Mouse (Mus musculus) lung, embryonic 16.5 days (tissue): ENCODE data around the gene Smg5. TPM values are rescaled to one million over a fixed set of nuclear protein-coding genes. Genes with fewer than 3 reads are reported as not detected.
A peak's percentile ranks its signal among the peaks of the same experiment; 100 is the strongest.

ENCODE experiments used
- ATAC-seq: fragments of 200-750 bp; cut with Nextera tagmentation; 2 replicates; pipeline ENCODE4 v1.8.0; 2017; ENCODE audit warnings: low read depth, mild to moderate bottlenecking, moderate library complexity
- H3K27ac ChIP-seq: fragments of 300-500 bp; sonication (generic); 2 replicates; pipeline ENCODE4 v1.5.1; 2014; ENCODE audit warnings: mild to moderate bottlenecking, control low read depth, low read length
- H3K27me3 ChIP-seq: fragments of 300-500 bp; sonication (generic); 2 replicates; pipeline ENCODE4 v1.6.1; 2014; ENCODE audit warnings: low read depth, low read length, mixed read lengths; ENCODE audit not compliant: control insufficient read depth, insufficient read depth
- H3K36me3 ChIP-seq: fragments of 300-500 bp; sonication (generic); 2 replicates; pipeline ENCODE4 v1.6.1; 2014; ENCODE audit warnings: low read length; ENCODE audit not compliant: control insufficient read depth, insufficient read depth
- H3K4me1 ChIP-seq: fragments of 300-500 bp; sonication (generic); replicated peaks from 2 replicates; pipeline ENCODE4 v1.6.1; 2014; ENCODE audit warnings: low read length, mixed read lengths; ENCODE audit not compliant: control insufficient read depth, insufficient read depth
- H3K4me2 ChIP-seq: fragments of 300-500 bp; sonication (generic); 2 replicates; pipeline ENCODE4 v1.6.1; 2014; ENCODE audit warnings: low read depth, low read length, control low read depth
- H3K4me3 ChIP-seq: fragments of 300-500 bp; sonication (generic); 2 replicates; pipeline ENCODE4 v1.5.1; 2014; ENCODE audit warnings: mild to moderate bottlenecking, low read length, control low read depth
- H3K9ac ChIP-seq: fragments of 300-500 bp; sonication (generic); 2 replicates; pipeline ENCODE4 v1.6.1; 2014; ENCODE audit warnings: low read length, control low read depth
- H3K9me3 ChIP-seq: fragments of 300-500 bp; sonication (generic); 2 replicates; pipeline ENCODE4 v1.6.1; 2016; ENCODE audit warnings: low read length; ENCODE audit not compliant: control insufficient read depth
- WGBS: fragments of 180-500 bp; shearing (Covaris S2); extraction: QIAGEN DNeasy Blood & Tissue Kit; methylation state at CpG from one replicate; pipeline ENCODE4 v1.1.7; 2014; 5-methylcytosine and 5-hydroxymethylcytosine counted together
- polyA plus RNA-seq: library from polyadenylated mRNA; unstranded; fragments of >200 nt; fragmentation: Nextera tagmentation; extraction: Ambion mirVana; gene quantifications from 2 replicates; pipeline ENCODE4 v1.2.1, GENCODE M21; 2015

Smg5 gene
- polyA plus RNA-seq, 1 experiment from 2014 or later = 46.6 TPM

- no peak overlapping the region for H3K4me3 ChIP-seq
- no peak overlapping the region for H3K27ac ChIP-seq
- no peak overlapping the region for H3K9ac ChIP-seq
- no peak for ATAC-seq
- H3K9me3 ChIP-seq = no peaks in the 10 kb centered on the region
- peaks cover 16% of the 10 kb centered on the region for H3K4me1 ChIP-seq
- WGBS = 58% methylated on average over 3 of the region's 3 CpGs
- H3K27me3 ChIP-seq = no peaks in the 10 kb centered on the region
- H3K4me2 ChIP-seq = no peak overlapping the region
- H3K36me3 ChIP-seq = peaks cover 24% of the 10 kb centered on the region
Observed at GRCm38 (mm10) chr3:88339006-88339405, 2.9 kb downstream of the Smg5 start.

GRCm38 (mm10) chr3:88350732-88351131 is 14.7 kb downstream of the Smg5 start:
- no peak for ATAC-seq
- H3K27me3 ChIP-seq = no peaks in the 10 kb centered on the region
- peaks cover 81% of the 10 kb centered on the region for H3K36me3 ChIP-seq
- WGBS = 77% methylated on average over 13 of the region's 13 CpGs
- no peak overlapping the region for H3K27ac ChIP-seq
- H3K4me1 ChIP-seq = no peaks in the 10 kb centered on the region
- no peak overlapping the region for H3K9ac ChIP-seq
- no peaks in the 10 kb centered on the region for H3K9me3 ChIP-seq
- no peak overlapping the region for H3K4me2 ChIP-seq
- H3K4me3 ChIP-seq = no peak overlapping the region

GRCm38 (mm10) chr3:88352907-88353306 is 16.8 kb downstream of the Smg5 start:
- ATAC-seq = 0 out of 2 replicates have a peak, but pooled peaks have one; percentile 20
- Histone ChIP-seq H3K27me3 (no peaks in the 10 kb centered on the region), H3K4me3 (no peak overlapping the region), H3K36me3 (peaks cover 77% of the 10 kb centered on the region), H3K9ac (no peak overlapping the region), H3K9me3 (no peaks in the 10 kb centered on the region), H3K4me1 (no peaks in the 10 kb centered on the region), H3K27ac (no peak overlapping the region), H3K4me2 (no peak overlapping the region)
- 85% methylated on average over 9 of the region's 9 CpGs for WGBS

- Histone ChIP-seq H3K4me1 (no peaks in the 10 kb centered on the region), H3K9ac (no peak overlapping the region), H3K27me3 (no peaks in the 10 kb centered on the region), H3K4me3 (no peak overlapping the region), H3K9me3 (no peaks in the 10 kb centered on the region), H3K4me2 (no peak overlapping the region), H3K36me3 (peaks cover 78% of the 10 kb centered on the region), H3K27ac (no peak overlapping the region)
- 88% methylated on average over 8 of the region's 8 CpGs for WGBS
- ATAC-seq = no peak
Observed at GRCm38 (mm10) chr3:88354396-88355165, 18.5 kb downstream of the Smg5 start.

- no peaks in the 10 kb centered on the region for H3K9me3 ChIP-seq
- H3K4me3 ChIP-seq = no peak overlapping the region
- peaks cover 62% of the 10 kb centered on the region for H3K36me3 ChIP-seq
- H3K27ac ChIP-seq = no peak overlapping the region
- 74% methylated on average over 5 of the region's 5 CpGs for whole genome bisulfite sequencing
- no peak overlapping the region for H3K9ac ChIP-seq
- no peak overlapping the region for H3K4me2 ChIP-seq
- H3K27me3 ChIP-seq = no peaks in the 10 kb centered on the region
- peaks cover 9% of the 10 kb centered on the region for H3K4me1 ChIP-seq
- no peak for ATAC-seq
Observed at GRCm38 (mm10) chr3:88359584-88359983, 23.5 kb downstream of the Smg5 start.

- H3K27me3 ChIP-seq = no peaks in the 10 kb centered on the region; the same call in 1 of the 2 replicates
- H3K36me3 ChIP-seq = peaks cover 59% of the 10 kb centered on the region
- ATAC-seq = no peak
- peaks cover 13% of the 10 kb centered on the region for H3K4me1 ChIP-seq
- no peak overlapping the region for H3K9ac ChIP-seq
- no peak overlapping the region for H3K4me3 ChIP-seq
- 60% methylated on average over 3 of the region's 3 CpGs for WGBS
- no peaks in the 10 kb centered on the region for H3K9me3 ChIP-seq
- H3K4me2 ChIP-seq = no peak overlapping the region
- no peak overlapping the region for H3K27ac ChIP-seq
Observed at GRCm38 (mm10) chr3:88359989-88360388, 23.9 kb downstream of the Smg5 start.

GRCm38 (mm10) chr3:88361096-88361495 is 25.0 kb downstream of the Smg5 start:
- H3K27me3 ChIP-seq = peaks cover 7% of the 10 kb centered on the region
- WGBS = 64% methylated on average over 6 of the region's 6 CpGs
- H3K4me1 ChIP-seq = peaks cover 13% of the 10 kb centered on the region
- no peak overlapping the region for H3K9ac ChIP-seq
- H3K4me3 ChIP-seq = no peak overlapping the region
- no peak for ATAC-seq
- no peaks in the 10 kb centered on the region for H3K9me3 ChIP-seq
- no peak overlapping the region for H3K4me2 ChIP-seq
- H3K36me3 ChIP-seq = peaks cover 47% of the 10 kb centered on the region
- no peak overlapping the region for H3K27ac ChIP-seq

- no peak overlapping the region for H3K27ac ChIP-seq
- H3K4me2 ChIP-seq = no peak overlapping the region
- no peak overlapping the region for H3K9ac ChIP-seq
- peaks cover 41% of the 10 kb centered on the region for H3K36me3 ChIP-seq
- 82% methylated on average over 2 of the region's 2 CpGs for WGBS
- H3K4me1 ChIP-seq = peaks cover 13% of the 10 kb centered on the region
- H3K4me3 ChIP-seq = no peak overlapping the region
- peaks cover 8% of the 10 kb centered on the region for H3K27me3 ChIP-seq
- H3K9me3 ChIP-seq = no peaks in the 10 kb centered on the region
- no peak for ATAC-seq
Observed at GRCm38 (mm10) chr3:88361612-88362313, 25.7 kb downstream of the Smg5 start.

GRCm38 (mm10) chr3:88363700-88364099 is 27.6 kb downstream of the Smg5 start:
- 48% methylated on average over 4 of the region's 4 CpGs for WGBS
- ATAC-seq = peak; percentile 4; the same call in 1 of the 2 replicates
- 0 out of 2 replicates have a peak overlapping the region, but pooled peaks have one; percentile 37 for H3K27ac ChIP-seq
- no peak overlapping the region for H3K4me2 ChIP-seq
- H3K9ac ChIP-seq = no peak overlapping the region; the same call in 1 of the 2 replicates
- peaks cover 30% of the 10 kb centered on the region for H3K36me3 ChIP-seq
- peaks cover 13% of the 10 kb centered on the region for H3K4me1 ChIP-seq
- peaks cover 8% of the 10 kb centered on the region for H3K27me3 ChIP-seq
- H3K4me3 ChIP-seq = no peak overlapping the region
- H3K9me3 ChIP-seq = no peaks in the 10 kb centered on the region
